Mouse (Mus musculus) c-Kit-positive CD71-negative TER-119-negative erythroid progenitor cells, embryonic 14.5 days (primary cell): ENCODE results near the gene Htr1d.

Experiments
- DNase-seq: peaks from one replicate; pipeline ENCODE4 v3.0.0-alpha.2; 2013; ENCODE audit warnings: low read depth

The Htr1d gene

GRCm38 (mm10) chr4:136423224-136423623, at the start of gene Htr1d:
TSS of gene Htr1d (plus strand) at chr4:136423524.
- DNase-seq, result no peak

GRCm38 (mm10) chr4:136377001-136377400, 46.3 kb upstream of the Htr1d start:
- DNase-seq, result no peak

GRCm38 (mm10) chr4:136383052-136383451, 40.3 kb upstream of the Htr1d start:
- DNase-seq, result no peak

- no peak for DNase-seq
Measured at GRCm38 (mm10) chr4:136383839-136384238, 39.5 kb upstream of the Htr1d start.

GRCm38 (mm10) chr4:136387261-136387660, 36.1 kb upstream of the Htr1d start:
- no peak for DNase-seq

- DNase-seq, result no peak
Measured at GRCm38 (mm10) chr4:136401806-136402205, 21.5 kb upstream of the Htr1d start.

GRCm38 (mm10) chr4:136407831-136408230, 15.5 kb upstream of the Htr1d start:
- no peak for DNase-seq

GRCm38 (mm10) chr4:136411995-136412765, 11.1 kb upstream of the Htr1d start:
- no peak for DNase-seq

- DNase-seq, result no peak
Measured at GRCm38 (mm10) chr4:136415477-136415876, 7.8 kb upstream of the Htr1d start.

GRCm38 (mm10) chr4:136418962-136419361, 4.4 kb upstream of the Htr1d start:
- DNase-seq, result no peak

GRCm38 (mm10) chr4:136419386-136419785, 3.9 kb upstream of the Htr1d start:
- DNase-seq, result no peak

GRCm38 (mm10) chr4:136424120-136424999, 1.0 kb downstream of the Htr1d start:
- no peak for DNase-seq

- DNase-seq, result no peak
Measured at GRCm38 (mm10) chr4:136425000-136425288, 1.6 kb downstream of the Htr1d start.

GRCm38 (mm10) chr4:136430609-136431375, 7.5 kb downstream of the Htr1d start:
- DNase-seq, result no peak

- peak; percentile 74 for DNase-seq
Measured at GRCm38 (mm10) chr4:136431376-136431693, 8.0 kb downstream of the Htr1d start.

- no peak for DNase-seq
Measured at GRCm38 (mm10) chr4:136434029-136434428, 10.7 kb downstream of the Htr1d start.

- DNase-seq, result no peak
Measured at GRCm38 (mm10) chr4:136439106-136439505, 15.8 kb downstream of the Htr1d start.

- DNase-seq, result no peak
Measured at GRCm38 (mm10) chr4:136441354-136442043, 18.2 kb downstream of the Htr1d start.

- DNase-seq, result no peak
Measured at GRCm38 (mm10) chr4:136444561-136444960, 21.2 kb downstream of the Htr1d start.

- no peak for DNase-seq
Measured at GRCm38 (mm10) chr4:136449795-136450194, 26.5 kb downstream of the Htr1d start.

GRCm38 (mm10) chr4:136450271-136450670, 26.9 kb downstream of the Htr1d start:
- no peak for DNase-seq

GRCm38 (mm10) chr4:136451564-136451963, 28.2 kb downstream of the Htr1d start:
- no peak for DNase-seq
